Mouse (Mus musculus) neural tube, embryonic 12.5 days (tissue): ENCODE data around the gene Brwd3. TPM values are rescaled to one million over a fixed set of nuclear protein-coding genes. Genes with fewer than 3 reads are reported as not detected.

Experiments used
- ATAC-seq: fragments of 200-750 bp; cut with Nextera tagmentation; 2 replicates; pipeline ENCODE4 v1.8.0; 2017; ENCODE audit warnings: low read depth, mild to moderate bottlenecking, moderate TSS enrichment, moderate library complexity; ENCODE audit not compliant: low FRiP score
- H3K27ac ChIP-seq: fragments of 300-500 bp; sonication (generic); 2 replicates; pipeline ENCODE4 v1.5.1; 2016
- H3K27me3 ChIP-seq: fragments of 300-500 bp; sonication (generic); replicated peaks from 2 replicates; pipeline ENCODE4 v1.6.1; 2016; ENCODE audit warnings: mild to moderate bottlenecking
- H3K36me3 ChIP-seq: fragments of 300-500 bp; sonication (generic); 2 replicates; pipeline ENCODE4 v1.6.1; 2016; ENCODE audit warnings: mild to moderate bottlenecking
- H3K4me1 ChIP-seq: fragments of 300-500 bp; sonication (generic); 2 replicates; pipeline ENCODE4 v1.6.1; 2016
- H3K4me2 ChIP-seq: fragments of 300-500 bp; sonication (generic); replicated peaks from 2 replicates; pipeline ENCODE4 v1.6.1; 2016; ENCODE audit warnings: mild to moderate bottlenecking
- H3K4me3 ChIP-seq: fragments of 300-500 bp; sonication (generic); 2 replicates; pipeline ENCODE4 v1.5.1; 2016
- H3K9ac ChIP-seq: fragments of 300-500 bp; sonication (generic); 2 replicates; pipeline ENCODE4 v1.6.1; 2016; ENCODE audit warnings: mild to moderate bottlenecking
- H3K9me3 ChIP-seq: fragments of 300-500 bp; sonication (generic); 2 replicates; pipeline ENCODE4 v1.6.1; 2016; ENCODE audit warnings: mild to moderate bottlenecking
- WGBS: fragments of 180-500 bp; shearing (Covaris S2); methylation state at CpG from one replicate; pipeline ENCODE4 v1.1.7; 2016; 5-methylcytosine and 5-hydroxymethylcytosine counted together
- polyA plus RNA-seq: library from polyadenylated mRNA; unstranded; fragments of >200 nt; fragmentation: Nextera tagmentation; extraction: Ambion mirVana; gene quantifications from 2 replicates; pipeline ENCODE4 v1.2.1, GENCODE M21; 2016

Brwd3 gene
- polyA plus RNA-seq, 1 experiment from 2014 or later = 3.4 TPM

DNA sequence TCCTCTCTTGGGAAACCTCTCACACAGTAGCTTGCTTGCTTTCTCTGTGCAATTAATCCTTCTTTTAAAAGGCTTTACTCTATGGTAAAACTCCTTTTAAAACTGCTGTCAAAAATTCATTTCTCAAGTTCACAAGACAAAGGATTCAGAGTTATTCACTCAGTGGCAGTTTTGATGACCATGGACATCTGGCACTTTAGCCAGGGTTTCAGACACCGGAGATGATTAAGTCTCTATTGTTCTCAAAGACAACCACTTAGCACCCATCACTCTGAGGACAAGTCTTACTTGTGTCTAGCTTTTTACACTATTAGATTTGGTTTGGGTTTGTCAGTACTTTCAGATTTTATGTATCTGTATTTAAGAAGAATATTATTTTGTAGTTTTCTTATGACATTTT lies 104.6 kb downstream of the Brwd3 start:
- no peaks in the 10 kb centered on the region for H3K27me3 ChIP-seq
- 70% methylated on average over 1 of the region's 1 CpGs for WGBS
- H3K9ac ChIP-seq = no peak overlapping the region
- no peaks in the 10 kb centered on the region for H3K36me3 ChIP-seq
- no peaks in the 10 kb centered on the region for H3K4me1 ChIP-seq
- no peak overlapping the region for H3K4me3 ChIP-seq
- H3K4me2 ChIP-seq = no peak overlapping the region
- ATAC-seq = no peak
- H3K9me3 ChIP-seq = no peaks in the 10 kb centered on the region
- no peak overlapping the region for H3K27ac ChIP-seq

DNA sequence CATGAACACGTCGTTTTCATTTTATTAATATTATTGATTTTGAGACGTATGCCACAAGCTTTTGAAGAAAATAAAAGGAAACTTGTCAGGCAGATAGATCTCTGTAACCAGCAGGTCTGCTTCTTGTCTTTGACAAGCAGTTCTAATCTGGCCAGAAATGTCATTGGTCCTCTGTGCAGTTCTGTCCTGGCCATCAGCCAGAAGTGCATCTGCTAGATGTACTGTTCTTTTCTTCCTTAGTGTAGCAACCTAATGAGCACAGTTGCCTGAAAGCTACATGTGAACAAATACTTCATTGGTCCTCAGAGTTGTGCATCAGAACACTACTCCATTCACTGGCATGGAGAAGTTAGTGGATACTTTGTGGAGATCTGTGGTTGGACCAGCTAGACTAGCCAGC lies 105.1 kb downstream of the Brwd3 start:
- Histone ChIP-seq H3K4me1 (no peaks in the 10 kb centered on the region), H3K27ac (no peak overlapping the region), H3K9ac (no peak overlapping the region), H3K4me3 (no peak overlapping the region), H3K9me3 (no peaks in the 10 kb centered on the region), H3K27me3 (no peaks in the 10 kb centered on the region), H3K36me3 (no peaks in the 10 kb centered on the region), H3K4me2 (no peak overlapping the region)
- no peak for ATAC-seq
- whole genome bisulfite sequencing = 82% methylated on average over 3 of the region's 3 CpGs

DNA sequence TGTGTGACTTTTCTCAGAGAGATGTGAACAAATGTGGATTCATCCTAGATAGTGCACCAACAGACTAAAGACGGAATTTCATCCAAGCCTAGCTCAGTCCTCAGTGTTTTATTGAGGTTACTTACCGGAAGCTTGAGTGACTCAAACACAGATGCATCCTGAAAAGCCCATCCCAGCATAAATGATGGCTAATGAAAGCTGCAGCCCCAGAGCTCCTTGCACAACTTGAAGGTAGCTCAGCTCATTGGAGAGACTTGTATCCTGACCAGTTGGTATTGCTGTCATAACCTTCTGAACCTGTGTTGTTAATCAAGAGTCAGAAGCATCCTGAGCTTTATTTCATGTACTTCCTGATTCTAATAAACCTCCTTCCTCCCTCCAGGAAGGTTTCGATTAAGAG lies 105.8 kb downstream of the Brwd3 start:
- Histone ChIP-seq H3K4me3 (no peak overlapping the region), H3K4me2 (no peak overlapping the region), H3K4me1 (no peaks in the 10 kb centered on the region), H3K9ac (no peak overlapping the region), H3K27me3 (no peaks in the 10 kb centered on the region), H3K9me3 (no peaks in the 10 kb centered on the region), H3K27ac (no peak overlapping the region), H3K36me3 (no peaks in the 10 kb centered on the region)
- ATAC-seq = no peak
- WGBS = 77% methylated on average over 3 of the region's 3 CpGs

DNA sequence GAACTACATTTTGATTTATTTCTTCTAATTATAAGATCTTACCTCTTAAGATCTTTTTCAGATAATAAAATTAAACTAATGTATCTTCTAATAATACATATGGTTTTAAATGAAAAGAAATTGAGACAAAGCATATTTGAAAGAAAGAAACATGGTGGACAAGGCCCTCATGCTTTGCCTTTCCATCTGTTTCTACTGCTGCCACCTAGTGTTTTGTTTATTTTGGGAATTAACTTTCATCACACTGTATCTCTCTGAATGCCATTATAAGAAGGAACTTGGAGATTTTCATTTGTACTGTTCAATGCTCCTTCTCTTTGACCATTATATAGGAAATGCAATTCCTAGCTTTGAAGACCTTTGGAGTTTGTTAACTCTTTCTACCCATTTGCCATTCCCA lies 109.9 kb downstream of the Brwd3 start:
- Histone ChIP-seq H3K9ac (no peak overlapping the region), H3K27me3 (no peaks in the 10 kb centered on the region), H3K9me3 (no peaks in the 10 kb centered on the region), H3K27ac (no peak overlapping the region), H3K4me2 (no peak overlapping the region), H3K4me3 (no peak overlapping the region), H3K36me3 (no peaks in the 10 kb centered on the region), H3K4me1 (no peaks in the 10 kb centered on the region)
- ATAC-seq = no peak

DNA sequence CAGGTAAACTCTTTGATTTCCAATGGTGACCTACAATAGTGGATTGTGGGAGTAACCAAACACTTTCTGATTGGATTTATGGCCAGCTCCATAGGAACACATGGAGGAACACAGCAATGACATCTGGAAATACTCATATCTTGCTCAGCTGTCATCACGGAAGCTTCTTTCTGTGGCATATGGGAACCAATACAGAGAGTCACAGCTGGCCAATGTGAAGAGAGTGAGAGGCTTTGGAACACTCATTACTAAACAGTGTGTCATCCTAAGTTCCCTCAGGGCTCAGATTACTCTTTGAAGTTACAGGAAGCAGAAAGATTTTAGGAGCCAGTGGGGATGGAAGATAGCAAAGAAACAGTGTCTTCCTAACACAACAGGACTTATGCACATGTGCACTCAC lies 111.7 kb downstream of the Brwd3 start:
- Histone ChIP-seq H3K4me3 (no peak overlapping the region), H3K27me3 (no peaks in the 10 kb centered on the region), H3K36me3 (no peaks in the 10 kb centered on the region), H3K9me3 (no peaks in the 10 kb centered on the region), H3K27ac (no peak overlapping the region), H3K9ac (no peak overlapping the region), H3K4me1 (no peaks in the 10 kb centered on the region), H3K4me2 (no peak overlapping the region)
- 77% methylated on average over 1 of the region's 1 CpGs for WGBS
- no peak for ATAC-seq

DNA sequence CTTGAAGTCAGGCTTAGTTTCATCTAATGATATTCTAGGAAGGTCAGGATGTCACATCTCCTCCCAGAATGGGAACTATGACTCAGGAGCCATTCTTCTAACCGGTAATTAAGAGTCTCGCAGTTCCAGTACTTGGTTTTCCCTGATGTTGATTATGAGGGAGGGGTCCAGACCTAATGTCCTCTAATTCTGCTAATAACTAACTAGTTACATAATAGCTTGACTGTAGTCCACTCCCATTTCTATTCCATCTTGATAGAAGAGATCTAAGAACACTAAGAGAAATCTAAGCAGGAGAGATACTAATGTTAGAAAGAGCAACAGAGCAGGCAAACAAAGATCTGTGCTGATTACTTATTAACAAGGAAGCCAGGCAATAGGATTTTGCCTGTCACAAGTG lies 129.9 kb downstream of the Brwd3 start:
- no peak for ATAC-seq
- H3K36me3 ChIP-seq = no peaks in the 10 kb centered on the region
- H3K27me3 ChIP-seq = no peaks in the 10 kb centered on the region
- WGBS = 79% methylated on average over 2 of the region's 2 CpGs
- H3K4me3 ChIP-seq = no peak overlapping the region
- no peaks in the 10 kb centered on the region for H3K4me1 ChIP-seq
- no peak overlapping the region for H3K4me2 ChIP-seq
- H3K27ac ChIP-seq = no peak overlapping the region
- H3K9ac ChIP-seq = no peak overlapping the region
- H3K9me3 ChIP-seq = no peaks in the 10 kb centered on the region

Other genes starting within 250 kb of the Brwd3 start
- not detected in 2 replicates for gene Gm379, start 169.5 kb downstream of the Brwd3 start, polyA plus RNA-seq
- gene Hmgn5, start 179.0 kb upstream of the Brwd3 start, polyA plus RNA-seq = 19.4 and 20.0 TPM in 2 replicates